Mouse (Mus musculus) retina, postnatal 1 day (tissue): ENCODE measurements around the gene Hs3st5.

Experiments used
- DNase-seq: peaks from one replicate; pipeline ENCODE4 v3.0.0-alpha.2; 2012

Hs3st5 gene

GRCm38 (mm10) chr10:36558736-36559135 is 52.1 kb downstream of the Hs3st5 start:
- no peak for DNase-seq

GRCm38 (mm10) chr10:36567258-36567657 is 60.6 kb downstream of the Hs3st5 start:
- DNase-seq: peak; percentile 43

DNA sequence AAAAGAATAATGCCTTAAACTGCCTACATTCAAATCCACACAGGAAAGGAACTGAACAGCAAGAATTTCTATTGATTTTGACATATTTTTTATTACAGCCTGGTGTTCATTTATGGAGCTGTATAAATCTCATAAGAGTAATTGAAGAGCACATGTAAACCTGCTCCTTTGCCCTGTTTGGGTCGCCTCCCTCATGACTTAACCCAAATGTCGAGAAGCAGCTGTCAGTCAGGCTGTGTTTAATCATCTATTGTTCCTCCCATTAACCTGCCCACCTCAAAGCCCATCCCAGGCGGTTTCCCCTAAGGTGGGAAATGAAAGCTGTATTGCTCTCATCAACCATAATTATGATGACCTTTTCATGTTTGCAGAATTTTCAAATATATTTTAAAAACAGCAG is 65.9 kb downstream of the Hs3st5 start:
- DNase-seq: no peak

GRCm38 (mm10) chr10:36578375-36579145 is 71.9 kb downstream of the Hs3st5 start:
- no peak for DNase-seq

- DNase-seq: no peak
These were observed 103.8 kb downstream of the Hs3st5 start for GRCm38 (mm10) chr10:36610400-36610799.

- DNase-seq: peak; percentile 7
These were observed 104.8 kb downstream of the Hs3st5 start for GRCm38 (mm10) chr10:36611415-36611814.

DNA sequence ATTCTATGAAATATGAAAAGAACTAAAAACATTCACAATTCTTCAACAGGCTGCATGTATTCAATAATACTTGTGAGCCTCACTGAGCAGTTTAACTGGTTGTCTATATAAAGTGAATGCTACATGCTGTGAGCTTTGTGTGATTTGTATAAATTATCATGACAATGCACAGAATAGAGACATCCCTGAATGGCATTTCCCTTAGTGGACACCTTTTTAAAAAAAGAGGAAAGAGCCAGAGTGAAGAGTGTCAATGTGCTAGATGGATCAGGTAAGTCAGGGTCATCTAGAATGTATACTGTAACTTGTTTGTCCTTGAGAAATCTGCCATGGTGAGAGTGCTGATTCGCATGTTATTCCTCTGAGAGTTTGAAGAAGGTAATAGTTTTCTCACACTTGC is 116.4 kb downstream of the Hs3st5 start:
- DNase-seq: no peak

- DNase-seq: no peak
These were observed 121.3 kb downstream of the Hs3st5 start for GRCm38 (mm10) chr10:36627952-36628351.

DNA sequence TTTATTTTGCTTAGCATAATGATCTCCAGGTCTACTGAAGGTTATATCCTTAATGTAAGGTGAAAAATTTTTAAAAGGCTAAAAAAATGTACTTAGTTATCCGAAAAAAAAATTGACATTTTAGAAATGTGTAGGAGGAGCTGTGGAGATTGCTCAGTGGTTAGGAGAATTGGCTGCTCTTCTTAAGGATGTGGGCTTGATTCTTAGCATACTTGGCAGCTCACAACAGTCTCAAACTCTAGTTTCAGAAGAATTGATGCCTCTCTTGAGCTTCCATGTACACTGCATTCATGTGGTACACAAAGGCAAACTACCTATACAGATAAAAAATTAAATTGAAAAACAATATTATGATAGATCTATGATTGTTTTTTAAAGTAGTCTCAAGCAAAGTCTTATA is 125.1 kb downstream of the Hs3st5 start:
- no peak for DNase-seq

DNA sequence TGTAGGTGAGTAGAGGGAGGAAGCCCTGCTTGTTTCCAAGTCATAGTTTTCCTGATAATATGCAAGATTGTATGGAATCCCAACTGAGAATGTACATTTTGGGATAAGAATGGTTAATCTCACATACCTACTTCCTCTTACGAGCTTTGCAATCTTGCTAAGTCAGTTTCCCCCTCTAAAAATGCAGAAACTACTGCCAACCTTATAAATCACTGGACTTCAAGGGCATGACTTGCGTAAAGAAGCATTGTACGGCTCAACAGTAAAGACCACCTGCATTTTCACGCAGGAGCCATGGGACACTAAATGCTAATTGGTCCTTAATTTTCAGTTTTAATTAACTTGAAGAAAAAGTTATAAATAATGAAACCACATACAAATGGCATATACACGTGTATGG is 144.0 kb downstream of the Hs3st5 start:
- no peak for DNase-seq

GRCm38 (mm10) chr10:36713974-36714373 is 207.4 kb downstream of the Hs3st5 start:
- DNase-seq: no peak

GRCm38 (mm10) chr10:36726239-36726638 is 219.6 kb downstream of the Hs3st5 start:
- no peak for DNase-seq

- peak; percentile 29 for DNase-seq
These were observed 222.9 kb downstream of the Hs3st5 start for GRCm38 (mm10) chr10:36729361-36730098.

- no peak for DNase-seq
These were observed 232.8 kb downstream of the Hs3st5 start for GRCm38 (mm10) chr10:36739375-36739774.

- DNase-seq: peak; percentile 25
These were observed 243.4 kb downstream of the Hs3st5 start for GRCm38 (mm10) chr10:36750021-36750420.

GRCm38 (mm10) chr10:36754471-36754870 is 247.9 kb downstream of the Hs3st5 start:
- peak; percentile 26 for DNase-seq

DNA sequence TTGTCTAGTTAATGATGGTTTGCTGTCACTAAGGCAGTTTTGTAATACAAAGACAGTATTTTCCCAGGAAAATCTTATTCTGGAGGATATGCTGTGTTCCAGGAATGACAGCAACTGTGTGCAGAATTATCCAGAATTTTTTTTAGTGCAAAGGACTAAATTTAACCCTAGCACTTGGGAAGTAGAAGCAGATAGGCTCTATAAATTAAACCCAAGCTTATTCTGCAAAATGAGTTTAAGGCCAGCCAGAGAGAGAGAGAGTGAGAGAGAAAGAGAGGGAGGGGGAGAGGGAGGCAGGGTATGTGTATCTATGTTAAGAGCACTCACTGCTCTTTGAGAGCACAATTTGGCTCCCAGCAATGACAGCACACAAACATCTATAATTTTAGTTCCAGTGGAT is 267.0 kb downstream of the Hs3st5 start:
- peak; percentile 11 for DNase-seq

- DNase-seq: no peak
These were observed 268.3 kb downstream of the Hs3st5 start for GRCm38 (mm10) chr10:36774898-36775297.

DNA sequence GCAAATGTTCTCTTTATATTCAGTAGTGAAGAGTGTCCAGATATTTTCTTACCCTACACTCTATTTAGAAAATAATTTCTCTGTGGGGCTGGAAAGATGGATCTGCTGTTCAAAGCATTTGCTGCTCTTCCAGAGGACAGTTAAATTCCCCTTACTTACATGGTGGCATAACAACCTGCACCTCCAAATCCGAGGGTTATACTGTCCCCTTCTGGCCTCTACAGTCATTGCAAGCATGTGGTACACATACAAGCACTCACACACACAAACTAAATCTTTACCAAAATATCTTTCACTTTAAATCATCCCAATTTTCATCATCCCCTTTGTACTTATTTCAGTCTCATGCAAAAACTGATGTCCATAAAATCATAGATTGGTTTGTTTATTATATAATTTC is 275.0 kb downstream of the Hs3st5 start:
- no peak for DNase-seq

DNA sequence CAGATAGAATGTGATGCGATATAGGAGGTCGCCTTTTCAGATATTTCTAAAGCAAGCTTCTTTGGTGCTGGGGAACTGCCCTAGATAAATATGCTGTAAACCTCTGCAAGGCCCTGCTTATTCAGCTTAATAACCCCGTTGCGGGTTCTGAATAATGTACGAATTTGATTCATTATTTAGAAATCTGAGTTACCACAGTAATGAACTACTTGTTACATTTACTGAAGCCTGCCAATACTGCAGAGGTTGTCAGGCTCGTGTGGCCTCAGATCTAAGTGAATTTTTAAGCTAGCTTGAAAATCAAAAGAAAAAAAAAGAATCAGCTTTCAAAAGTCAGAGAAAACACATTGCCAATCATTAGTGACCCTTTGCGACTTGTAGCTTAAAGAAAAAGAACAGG is 280.4 kb downstream of the Hs3st5 start:
- DNase-seq: no peak

- peak; percentile 41 for DNase-seq
These were observed 285.2 kb downstream of the Hs3st5 start for GRCm38 (mm10) chr10:36791771-36792170.

DNA sequence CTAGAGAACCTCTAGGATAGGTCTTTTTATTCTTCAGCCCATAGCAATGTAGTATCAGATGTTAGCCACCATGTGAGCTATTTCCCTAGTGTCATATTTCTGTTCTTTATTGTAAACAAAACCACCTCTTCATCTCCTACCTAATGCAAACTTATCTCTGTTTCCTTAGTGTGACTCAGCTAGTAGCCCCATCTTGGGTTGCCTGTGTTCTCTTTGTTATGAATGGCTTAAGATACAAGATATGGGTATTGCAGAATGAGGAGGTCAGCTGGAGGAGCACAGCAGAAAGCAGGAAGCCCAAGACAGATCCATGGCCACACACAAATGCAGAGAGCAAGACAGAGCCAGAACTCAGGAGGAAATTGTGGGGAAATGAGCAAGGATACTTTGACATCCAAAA is 288.7 kb downstream of the Hs3st5 start:
- no peak for DNase-seq

- DNase-seq: no peak
These were observed 294.4 kb downstream of the Hs3st5 start for GRCm38 (mm10) chr10:36800925-36801482.

DNA sequence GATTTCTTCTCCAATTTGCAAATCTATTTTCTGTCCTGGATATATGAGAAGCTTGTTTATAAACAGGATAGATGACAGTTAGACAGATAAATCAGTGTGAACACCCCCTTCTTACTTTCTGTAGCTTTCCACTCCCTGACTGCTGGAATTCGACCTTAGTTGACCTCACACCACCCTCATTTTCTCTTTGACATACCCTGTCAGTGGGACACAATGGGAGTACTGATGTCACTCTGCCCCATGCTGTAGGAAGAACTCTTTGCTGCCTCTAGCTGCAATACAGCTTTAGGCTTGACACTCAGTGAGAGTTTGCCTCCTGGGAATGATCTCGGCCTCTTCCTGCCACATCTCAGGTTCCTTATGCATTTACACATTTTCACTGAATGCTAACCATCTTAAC is 297.1 kb downstream of the Hs3st5 start:
- peak; percentile 49 for DNase-seq
